Mouse (Mus musculus) adrenal gland, adult 18-20 months (tissue): ENCODE results near the gene Dnajc12. TPM values are rescaled to one million over a fixed set of nuclear protein-coding genes. Genes with fewer than 3 reads are reported as not detected.
"Not testable (repeated sequence)": the region's sequence is repeated elsewhere in the genome, so short reads cannot be mapped to it uniquely, and the experiment has no call there.

ENCODE experiments used
- DNase-seq, 2 experiments: peaks; one replicate each; pipeline ENCODE4 v3.0.0; 2021 to 2022; ENCODE audit warnings: low spot score in 2 of 2
- total RNA-seq, 2 experiments: library from RNA; stranded (reverse); gene quantifications; 1 replicate in 1 of 2; 2 replicates in 1 of 2; pipeline ENCODE4 v1.2.3; 2021

The Dnajc12 gene
- total RNA-seq, 2 experiments from 2014 or later, result 16.1 to 22.2 TPM

DNA sequence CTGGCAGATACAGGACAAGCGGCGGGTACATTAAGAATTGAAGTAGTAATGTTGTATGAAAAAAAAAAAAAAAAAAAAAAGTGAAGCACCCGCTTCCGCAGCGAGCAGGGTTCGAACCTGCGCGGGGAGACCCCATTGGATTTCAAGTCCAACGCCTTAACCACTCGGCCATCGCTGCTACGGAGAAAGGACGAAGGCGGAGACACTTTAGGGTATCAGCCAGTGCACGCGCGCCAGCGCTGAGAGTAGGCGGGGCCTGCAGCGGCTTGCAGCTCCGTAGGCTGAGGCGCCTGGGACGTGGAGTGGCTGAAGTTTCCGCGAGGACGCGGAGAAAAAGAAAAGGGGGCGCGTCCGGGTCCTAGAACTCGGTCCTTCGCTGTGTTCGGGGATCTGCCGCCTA, 47.1 kb downstream of the Dnajc12 start:
- DNase-seq, result peak; percentile 100

- DNase-seq, result peak; percentile 77
Measured at GRCm38 (mm10) chr10:63429785-63430305, 47.6 kb downstream of the Dnajc12 start, which contains the start of gene Ctnna3. Ctnna3 (plus strand) TSS chr10:63430098.

- no peak for DNase-seq
Measured at GRCm38 (mm10) chr10:63431221-63431736, 49.0 kb downstream of the Dnajc12 start.

DNA sequence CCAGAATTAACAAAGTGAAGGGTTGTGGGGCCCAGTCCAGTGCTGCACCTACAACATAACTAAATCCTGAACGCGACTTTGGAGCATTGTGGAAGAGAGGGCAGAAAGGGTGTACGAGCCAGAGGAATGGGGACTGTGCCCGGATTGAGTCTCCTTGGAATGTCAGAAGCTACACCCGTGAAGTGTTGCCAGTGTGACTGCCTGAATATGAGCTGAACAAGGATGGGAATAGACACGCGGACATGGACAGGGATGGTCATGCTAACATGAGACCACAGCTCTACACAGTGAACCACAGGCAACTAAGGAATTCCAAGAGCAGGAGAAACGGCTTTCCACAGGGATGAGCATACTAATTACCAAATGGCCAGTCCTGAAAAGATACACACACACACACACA, 49.9 kb downstream of the Dnajc12 start:
- DNase-seq, result no peak

GRCm38 (mm10) chr10:63432887-63433286, 50.6 kb downstream of the Dnajc12 start:
- no peak for DNase-seq

DNA sequence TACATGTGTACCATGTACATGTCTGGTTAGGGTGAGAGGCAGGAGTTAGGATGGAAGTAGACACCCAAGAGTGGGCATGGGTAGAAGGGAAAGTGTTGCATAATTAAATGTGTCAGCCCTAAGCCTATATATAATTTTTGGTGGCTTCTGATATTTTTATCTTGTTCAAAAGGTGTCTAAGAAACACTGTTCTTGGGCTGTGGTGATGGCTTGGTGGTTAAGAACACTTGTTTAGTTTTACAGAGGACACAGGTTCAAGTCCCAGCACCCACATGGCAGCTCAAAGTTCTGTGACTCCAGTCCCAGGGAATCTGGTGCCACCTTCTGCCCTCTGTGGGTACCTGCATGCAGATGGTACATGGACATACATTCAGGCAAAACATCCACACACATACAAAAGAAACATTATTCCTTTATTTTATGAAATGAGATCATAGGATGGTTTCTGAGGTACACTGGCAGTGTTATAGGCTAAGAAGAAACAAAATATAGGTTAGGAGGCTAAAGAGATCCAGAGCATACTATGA, 56.6 kb downstream of the Dnajc12 start:
- no peak for DNase-seq

DNA sequence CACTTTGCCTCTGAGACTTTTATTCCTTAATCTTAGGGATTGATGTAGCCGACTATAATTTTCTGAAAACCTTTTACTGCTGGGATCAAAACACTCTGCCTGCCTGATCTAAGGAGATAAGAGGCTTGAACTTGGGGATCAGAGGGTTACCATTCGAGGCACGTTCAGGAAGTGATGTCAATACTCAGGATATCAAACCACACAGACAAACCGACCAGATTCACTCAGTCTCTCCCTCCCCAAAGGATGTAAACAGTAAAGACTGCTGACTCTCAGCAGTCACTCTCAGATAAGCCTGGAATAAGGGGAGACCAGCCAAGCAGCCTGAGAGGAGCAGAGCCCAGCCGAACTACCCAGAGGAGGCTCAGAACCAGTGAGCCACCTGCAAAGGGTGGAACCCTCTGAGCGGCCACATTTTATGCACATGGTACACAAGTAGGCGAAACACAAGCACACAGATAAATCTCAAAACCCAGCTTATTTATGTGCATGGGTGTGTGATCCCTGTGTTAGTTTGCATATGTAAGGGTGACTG, 57.5 kb downstream of the Dnajc12 start:
- DNase-seq, result no peak

DNA sequence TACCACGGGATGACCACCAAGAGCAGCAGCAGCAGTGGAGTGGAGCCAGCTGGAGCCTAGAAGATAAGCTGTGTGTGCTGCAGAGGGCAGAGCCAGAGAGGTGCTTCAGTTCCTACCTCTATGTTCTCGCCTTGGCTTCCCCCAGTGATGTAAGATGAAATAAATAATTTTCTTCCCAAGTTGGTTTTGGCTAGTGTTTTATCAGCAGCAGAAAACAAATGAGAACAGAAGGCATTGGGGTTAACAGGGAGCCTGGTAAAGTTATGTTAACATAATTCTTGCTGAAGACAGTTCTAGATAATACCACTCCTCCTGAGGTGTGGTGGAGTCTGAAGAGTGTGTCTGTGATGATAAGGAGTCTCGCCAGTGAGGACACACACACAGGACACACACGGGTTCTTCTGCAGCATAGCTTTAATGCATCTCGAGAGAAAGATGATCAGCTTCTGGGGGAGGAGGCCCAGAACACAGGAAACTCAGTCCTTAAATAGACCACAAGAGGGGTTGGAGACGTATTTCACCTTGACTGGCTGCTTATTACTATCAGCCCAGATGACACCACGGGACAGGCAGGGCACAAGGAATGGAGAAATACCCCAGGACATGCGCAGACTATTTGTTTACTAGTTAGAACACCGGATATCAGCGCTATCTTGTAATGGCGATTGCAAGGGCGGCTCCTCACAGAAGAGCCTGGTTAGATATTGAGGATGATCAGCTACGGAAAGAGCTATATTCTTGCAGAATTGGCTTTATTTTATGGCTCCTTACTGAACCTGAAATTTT, 62.6 kb downstream of the Dnajc12 start:
- not testable (repeated sequence) for DNase-seq

- no peak for DNase-seq
Measured at GRCm38 (mm10) chr10:63453926-63454325, 71.7 kb downstream of the Dnajc12 start.

- DNase-seq, result no peak
Measured at GRCm38 (mm10) chr10:63455110-63455878, 73.1 kb downstream of the Dnajc12 start.

GRCm38 (mm10) chr10:63457292-63458128, 75.3 kb downstream of the Dnajc12 start:
- no peak for DNase-seq

Other genes starting within 250 kb of the Dnajc12 start
- gene Mypn, start 178.5 kb upstream of the Dnajc12 start, total RNA-seq, result under 1 TPM; 0.64 to 0.76 TPM
- 100 to 1,000 TPM; 132 to 179 TPM for gene Herc4, start 138.6 kb upstream of the Dnajc12 start, total RNA-seq
- 10 to 100 TPM; 14.6 to 17.8 TPM for gene Sirt1, start 739 bp upstream of the Dnajc12 start, total RNA-seq
- not detected for gene Gm7075, start 39.3 kb downstream of the Dnajc12 start, total RNA-seq
- gene Ctnna3, start 47.7 kb downstream of the Dnajc12 start, total RNA-seq, result under 1 TPM; 0.40 to 0.48 TPM